ENCODE assay signal across 12 mouse cellular contexts in genomic region chr15:63670561-63670960, GRCm38 (mm10).
"Had no signal": no experiment of that assay in that cellular context is flagged by ENCODE, and none has a peak within 500 bp of the region (broad histone marks: within the 10 kb centered on the region; RNA-seq: fewer than 3 reads in every experiment).

No protein-coding gene starts in this region.

- H3K4me2 ChIP-seq: liver, embryonic 13.5 days; midbrain, embryonic 11.5 days had no signal

- H3K4me3 ChIP-seq: liver, embryonic 13.5 days; myocyte had no signal

- DNase-seq: kidney, postnatal 25 days; liver, embryonic 13.5 days; lung, adult 2 months; lung, postnatal 14 days; lung, postnatal 4 days; thymus, adult 2 months; thymus, postnatal 14 days; thymus, postnatal 4 days had no signal

- H3K9ac ChIP-seq: liver, embryonic 13.5 days had no signal

- H3K27me3 ChIP-seq: liver, embryonic 13.5 days had no signal

- H3K36me3 ChIP-seq: liver, embryonic 13.5 days had no signal

- H3K9me3 ChIP-seq: liver, embryonic 13.5 days had no signal

- H3K27ac ChIP-seq: kidney, postnatal 0 days; liver, embryonic 13.5 days; stomach, postnatal 0 days had no signal
